Mouse (Mus musculus): ENCODE measurements around the gene Gphn. TPM values are rescaled to one million over a fixed set of nuclear protein-coding genes. Genes with fewer than 3 reads are reported as not detected.

Gphn gene
- polyA plus RNA-seq, 1 experiment, result 10.3 TPM

DNA sequence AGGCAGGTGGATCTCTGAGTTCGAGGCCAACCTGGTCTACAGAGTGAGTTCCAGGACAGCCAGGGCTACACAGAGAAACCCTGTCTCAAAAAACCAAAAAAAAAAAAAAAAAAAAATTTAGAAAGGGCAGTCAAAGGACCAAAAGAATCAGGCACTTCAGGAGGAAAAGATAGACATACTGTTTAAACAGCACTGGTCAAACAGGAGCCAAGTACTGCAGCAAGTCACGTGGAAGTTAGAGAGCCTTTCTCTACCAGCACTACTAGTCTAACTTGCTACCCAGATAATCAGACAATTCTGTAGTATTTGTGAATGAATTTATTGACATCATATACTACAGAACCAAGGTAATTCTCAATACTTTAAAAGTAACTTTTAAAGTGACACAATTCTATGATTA is 454.9 kb downstream of the Gphn start:
- Histone ChIP-seq H3K79me2 (ENCODE audit: control insufficient read depth, insufficient read depth) (no peaks in the 10 kb centered on the region), H3ac (ENCODE audit: control insufficient read depth, insufficient read length) (no peak overlapping the region), H3K36me3 (ENCODE audit: control insufficient read depth, insufficient read depth) (no peaks in the 10 kb centered on the region), H3K4me2 (ENCODE audit: low read depth) (no peak overlapping the region), H3K27me3 (ENCODE audit: control insufficient read depth, insufficient read depth, insufficient read length) (no peaks in the 10 kb centered on the region), H3K4me3 (no peak overlapping the region)
- TF ChIP-seq POLR2AphosphoS2 (IDR thresholded peaks at IDR 0.05; ENCODE audit: insufficient read length, low read depth) (no peak), TCF12 (IDR thresholded peaks at IDR 0.05; ENCODE audit: insufficient read depth, poor library complexity, severe bottlenecking) (no peak), POLR2A (IDR thresholded peaks at IDR 0.05; ENCODE audit: insufficient read length, low read depth) (no peak), REST (IDR thresholded peaks at IDR 0.05; ENCODE audit: insufficient read depth, insufficient read length) (no peak), E2F4 (IDR thresholded peaks at IDR 0.05; ENCODE audit: insufficient read depth) (no peak), MAX (IDR thresholded peaks at IDR 0.05; ENCODE audit: low read depth) (no peak), CEBPB (IDR thresholded peaks at IDR 0.05; ENCODE audit: insufficient read depth, poor library complexity, severe bottlenecking) (no peak), MYOD1 (IDR thresholded peaks at IDR 0.05; ENCODE audit: control insufficient read depth in 1 of 3, insufficient read length in 2 of 3, low read depth in 2 of 3) (no peak), TCF3 (IDR thresholded peaks at IDR 0.05; ENCODE audit: insufficient read length, low read depth) (no peak), MYOG (IDR thresholded peaks at IDR 0.05; ENCODE audit: control insufficient read depth in 1 of 3, insufficient read depth in 1 of 3, insufficient read length in 2 of 3, low read depth in 2 of 3) (no peak), SRF (IDR thresholded peaks at IDR 0.05; ENCODE audit: control insufficient read depth, insufficient read length, low read depth) (no peak), USF1 (IDR thresholded peaks at IDR 0.05; ENCODE audit: low read depth) (no peak)

DNA sequence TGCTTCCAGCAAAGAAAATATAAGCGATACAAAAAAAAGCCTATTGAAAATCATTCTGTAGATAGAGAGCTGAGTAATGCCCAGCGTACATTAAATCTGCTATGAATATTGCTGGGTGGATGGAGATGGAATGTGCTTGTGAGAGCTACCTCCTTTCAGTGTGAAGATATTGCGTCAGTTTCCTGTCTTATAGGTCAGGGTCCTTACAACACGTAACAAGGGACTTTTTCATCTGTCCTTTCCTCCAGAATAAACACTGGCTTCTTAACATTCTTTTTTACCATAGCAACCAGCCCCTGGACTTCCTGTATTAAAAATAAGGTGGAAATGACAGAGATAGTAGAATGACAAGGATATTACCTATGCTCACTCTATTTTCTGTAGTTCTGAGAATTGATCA is 456.1 kb downstream of the Gphn start:
- Histone ChIP-seq H3K36me3 (ENCODE audit: control insufficient read depth, insufficient read depth) (no peaks in the 10 kb centered on the region), H3ac (ENCODE audit: control insufficient read depth, insufficient read length) (no peak overlapping the region), H3K4me3 (no peak overlapping the region), H3K27me3 (ENCODE audit: control insufficient read depth, insufficient read depth, insufficient read length) (no peaks in the 10 kb centered on the region), H3K79me2 (ENCODE audit: control insufficient read depth, insufficient read depth) (no peaks in the 10 kb centered on the region), H3K4me2 (ENCODE audit: low read depth) (no peak overlapping the region)
- no peak for TF ChIP-seq POLR2A (IDR thresholded peaks at IDR 0.05; ENCODE audit: insufficient read length, low read depth)

DNA sequence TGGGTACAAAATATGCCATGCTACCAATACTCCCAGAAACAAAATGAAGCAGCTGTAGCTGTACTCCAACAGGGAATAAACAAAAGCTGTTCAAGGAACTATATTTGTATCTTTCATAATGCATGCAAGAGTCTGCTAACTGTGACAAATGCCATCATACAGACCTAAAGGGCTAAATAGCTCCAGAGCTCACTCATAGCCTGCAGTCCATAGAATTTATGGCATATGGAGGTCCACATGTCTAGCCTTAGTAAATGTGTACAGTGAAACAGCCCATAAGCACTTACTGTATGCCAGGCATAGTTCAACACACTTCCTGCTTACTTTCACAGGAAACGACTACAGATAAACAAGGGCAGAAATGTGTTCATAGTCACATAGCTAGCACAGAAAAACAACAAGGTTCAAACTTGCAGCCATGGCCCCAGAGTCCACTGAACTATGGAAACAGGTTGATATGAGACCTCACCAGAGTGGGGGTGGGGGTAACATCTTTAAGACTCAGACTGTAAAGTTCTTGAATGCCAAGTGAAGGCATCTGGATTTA is 459.6 kb downstream of the Gphn start:
- H3K27me3 ChIP-seq (ENCODE audit: control insufficient read depth, insufficient read depth, insufficient read length), result no peaks in the 10 kb centered on the region
- no peak overlapping the region for H3ac ChIP-seq (ENCODE audit: control insufficient read depth, insufficient read length)
- no peaks in the 10 kb centered on the region for H3K79me2 ChIP-seq (ENCODE audit: control insufficient read depth, insufficient read depth)
- H3K4me2 ChIP-seq (ENCODE audit: low read depth), result no peak overlapping the region
- TF ChIP-seq MYOD1 (IDR thresholded peaks at IDR 0.05; ENCODE audit: control insufficient read depth in 1 of 3, insufficient read length in 2 of 3, low read depth in 2 of 3), result no peak
- no peak for TF ChIP-seq POLR2AphosphoS2 (IDR thresholded peaks at IDR 0.05; ENCODE audit: insufficient read length, low read depth)
- TF ChIP-seq E2F4 (IDR thresholded peaks at IDR 0.05; ENCODE audit: insufficient read depth), result no peak
- no peak for TF ChIP-seq CEBPB (IDR thresholded peaks at IDR 0.05; ENCODE audit: insufficient read depth, poor library complexity, severe bottlenecking)
- TF ChIP-seq REST (IDR thresholded peaks at IDR 0.05; ENCODE audit: insufficient read depth, insufficient read length), result no peak
- no peak for TF ChIP-seq MYOG (IDR thresholded peaks at IDR 0.05; ENCODE audit: control insufficient read depth in 1 of 3, insufficient read depth in 1 of 3, insufficient read length in 2 of 3, low read depth in 2 of 3)
- no peak for TF ChIP-seq USF1 (IDR thresholded peaks at IDR 0.05; ENCODE audit: low read depth)
- no peak for TF ChIP-seq TCF12 (IDR thresholded peaks at IDR 0.05; ENCODE audit: insufficient read depth, poor library complexity, severe bottlenecking)
- TF ChIP-seq MAX (IDR thresholded peaks at IDR 0.05; ENCODE audit: low read depth), result no peak
- no peak for TF ChIP-seq SRF (IDR thresholded peaks at IDR 0.05; ENCODE audit: control insufficient read depth, insufficient read length, low read depth)
- H3K4me3 ChIP-seq, result no peak overlapping the region
- H3K36me3 ChIP-seq (ENCODE audit: control insufficient read depth, insufficient read depth), result no peaks in the 10 kb centered on the region

DNA sequence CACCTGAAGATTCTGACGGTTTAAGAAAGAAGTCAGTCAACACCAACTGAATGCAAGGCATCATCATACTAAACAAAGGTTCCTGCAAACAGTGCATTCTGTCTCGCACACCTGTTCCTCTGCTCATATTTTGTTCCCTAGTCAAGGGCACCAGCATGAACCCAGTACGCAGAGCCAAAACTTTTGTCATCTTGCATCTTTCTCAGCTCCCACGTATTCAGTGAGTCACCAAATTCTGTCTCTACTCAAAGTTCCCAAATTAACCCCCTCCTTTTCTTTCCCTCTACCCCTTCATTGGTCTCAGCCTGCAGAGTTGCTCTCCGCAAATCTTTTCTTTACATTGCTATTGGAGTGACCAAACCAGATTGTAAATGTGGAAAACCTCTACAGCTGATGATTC is 462.7 kb downstream of the Gphn start:
- Histone ChIP-seq H3ac (ENCODE audit: control insufficient read depth, insufficient read length) (no peak overlapping the region), H3K36me3 (ENCODE audit: control insufficient read depth, insufficient read depth) (no peaks in the 10 kb centered on the region), H3K79me2 (ENCODE audit: control insufficient read depth, insufficient read depth) (no peaks in the 10 kb centered on the region), H3K27me3 (ENCODE audit: control insufficient read depth, insufficient read depth, insufficient read length) (no peaks in the 10 kb centered on the region), H3K4me3 (no peak overlapping the region), H3K4me2 (ENCODE audit: low read depth) (no peak overlapping the region)
- no peak for TF ChIP-seq E2F4 (IDR thresholded peaks at IDR 0.05; ENCODE audit: insufficient read depth)
- TF ChIP-seq MAX (IDR thresholded peaks at IDR 0.05; ENCODE audit: low read depth), result no peak
- no peak for TF ChIP-seq POLR2AphosphoS2 (IDR thresholded peaks at IDR 0.05; ENCODE audit: insufficient read length, low read depth)
- TF ChIP-seq SRF (IDR thresholded peaks at IDR 0.05; ENCODE audit: control insufficient read depth, insufficient read length, low read depth), result no peak
- peak in 1 of 3 experiments; percentile 12 for TF ChIP-seq MYOD1 (IDR thresholded peaks at IDR 0.05; ENCODE audit: control insufficient read depth in 1 of 3, insufficient read length in 2 of 3, low read depth in 2 of 3)
- TF ChIP-seq POLR2A (IDR thresholded peaks at IDR 0.05; ENCODE audit: insufficient read length, low read depth), result no peak

DNA sequence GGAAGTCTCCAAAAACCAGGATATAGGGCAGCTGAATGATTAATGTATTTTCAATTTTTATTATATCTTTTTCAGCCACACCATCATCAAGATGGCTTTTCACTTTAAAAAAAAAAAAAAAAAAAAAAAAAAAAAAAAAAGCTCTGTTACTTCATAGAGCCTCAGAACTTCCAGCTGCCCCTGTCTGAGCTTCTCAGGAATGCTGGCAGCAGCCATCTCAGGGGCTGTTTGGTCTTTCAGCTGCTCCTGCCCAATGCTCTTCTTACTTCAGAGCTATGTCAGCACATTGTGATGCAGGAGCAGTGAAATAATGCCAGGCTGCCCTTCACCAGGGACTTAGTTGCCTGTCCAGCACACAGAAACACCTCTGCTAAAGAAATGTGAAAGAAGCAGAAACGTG is 465.1 kb downstream of the Gphn start, which contains the start of gene Fam71d:
Gene Fam71d, plus strand, starts transcription at position 211 of the 400 bp plus-strand sequence.
- TF ChIP-seq SRF (IDR thresholded peaks at IDR 0.05; ENCODE audit: control insufficient read depth, insufficient read length, low read depth) (no peak), TCF12 (IDR thresholded peaks at IDR 0.05; ENCODE audit: insufficient read depth, poor library complexity, severe bottlenecking) (no peak), TCF3 (IDR thresholded peaks at IDR 0.05; ENCODE audit: insufficient read length, low read depth) (no peak), MYOG (IDR thresholded peaks at IDR 0.05; ENCODE audit: control insufficient read depth in 1 of 3, insufficient read depth in 1 of 3, insufficient read length in 2 of 3, low read depth in 2 of 3) (peak in 2 of 3 experiments; percentile 50 to 65), E2F4 (IDR thresholded peaks at IDR 0.05; ENCODE audit: insufficient read depth) (no peak), POLR2A (IDR thresholded peaks at IDR 0.05; ENCODE audit: insufficient read length, low read depth) (no peak), USF1 (IDR thresholded peaks at IDR 0.05; ENCODE audit: low read depth) (no peak), MYOD1 (IDR thresholded peaks at IDR 0.05; ENCODE audit: control insufficient read depth in 1 of 3, insufficient read length in 2 of 3, low read depth in 2 of 3) (peak in 1 of 3 experiments; percentile 62)
- no peaks in the 10 kb centered on the region for H3K36me3 ChIP-seq (ENCODE audit: control insufficient read depth, insufficient read depth)
- H3K4me2 ChIP-seq (ENCODE audit: low read depth), result no peak within 1 kb of the TSS
- H3K79me2 ChIP-seq (ENCODE audit: control insufficient read depth, insufficient read depth), result no peaks in the 10 kb centered on the region
- H3K27me3 ChIP-seq (ENCODE audit: control insufficient read depth, insufficient read depth, insufficient read length), result no peaks in the 10 kb centered on the region
- no peak within 1 kb of the TSS for H3K4me3 ChIP-seq
- no peak within 1 kb of the TSS for H3ac ChIP-seq (ENCODE audit: control insufficient read depth, insufficient read length)
